Mouse (Mus musculus) layer of hippocampus, adult 9-11 months (tissue): ENCODE data around the gene Serpina3f.

Experiments used
- DNase-seq: peaks from one replicate; pipeline ENCODE4 v3.0.0; 2022

Gene Serpina3f

GRCm38 (mm10) chr12:104261041-104261440 is 46.7 kb downstream of the Serpina3f start:
- DNase-seq, result no peak

GRCm38 (mm10) chr12:104262863-104263262 is 48.5 kb downstream of the Serpina3f start, which contains the start of gene Serpina3i:
Serpina3i (plus strand) TSS chr12:104263122.
- DNase-seq, result no peak

GRCm38 (mm10) chr12:104266374-104266773 is 52.0 kb downstream of the Serpina3f start:
- DNase-seq, result no peak
